In the genomic region with DNA sequence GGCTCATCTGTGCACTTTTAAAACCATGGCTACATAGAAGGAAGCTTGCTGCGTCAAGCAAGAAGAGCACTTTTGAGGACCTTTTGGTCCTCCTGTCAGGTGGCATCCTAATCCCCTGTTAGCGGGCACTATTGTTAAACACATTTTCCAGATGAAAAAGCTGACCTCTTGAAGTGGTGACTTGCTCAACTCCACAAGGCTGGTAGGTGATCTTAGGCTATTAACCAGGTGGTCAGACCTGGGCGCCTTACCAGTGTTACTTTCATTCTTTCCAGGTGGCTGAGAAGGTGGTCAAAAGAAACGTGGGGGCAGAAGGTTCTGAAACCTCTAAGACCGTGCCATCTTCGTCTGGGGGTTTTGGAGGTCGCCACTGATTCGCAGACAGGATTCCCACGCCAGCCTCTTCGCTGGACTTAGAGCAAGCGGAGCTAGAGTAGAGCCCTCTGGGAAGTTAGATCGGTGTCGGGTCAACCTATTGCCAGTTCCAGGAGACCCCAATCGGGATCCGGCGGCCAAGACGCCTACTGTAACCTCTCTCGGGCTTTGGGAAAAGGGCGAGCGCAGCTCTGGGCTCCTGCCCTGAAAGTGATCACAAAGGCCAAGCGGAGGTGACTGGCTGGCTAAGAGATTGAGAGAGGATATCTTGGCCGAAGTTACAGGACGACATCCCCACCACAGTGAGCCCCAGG, we compare ENCODE assay signal across 8 mouse cellular contexts. TPM values are rescaled to one million over a fixed set of nuclear protein-coding genes. Genes with fewer than 3 reads are reported as not detected.
A peak's percentile ranks its signal among the peaks of the same experiment; 100 is the strongest.
DNase-seq lines count a peak whose midpoint lies in the region; ATAC-seq and TF ChIP-seq lines count a peak whose summit lies in the region.

No protein-coding gene starts in this region.

- 5% methylated on average over 23 of the region's 23 CpGs for WGBS in heart, embryonic 12.5 days
- WGBS in forebrain, embryonic 12.5 days: 3% methylated on average over 23 of the region's 23 CpGs
- 8% methylated on average over 23 of the region's 23 CpGs for WGBS in liver, embryonic 15.5 days (ENCODE audit: insufficient replicate concordance)

- H3K4me3 ChIP-seq in heart, embryonic 12.5 days: peak overlapping the region; percentile 78
- peak overlapping the region; percentile 65 for H3K4me3 ChIP-seq in C2C12 (ENCODE audit: insufficient read depth, poor library complexity, severe bottlenecking)
- peak overlapping the region; percentile 54 for H3K4me3 ChIP-seq in forebrain, embryonic 12.5 days (replicated peaks)
- peak overlapping the region; percentile 72 for H3K4me3 ChIP-seq in liver, embryonic 15.5 days (replicated peaks)

- H3K79me3 ChIP-seq in C2C12 (ENCODE audit: low read depth): peaks cover 16% of the 10 kb centered on the region

- peak overlapping the region; percentile 90 for H3K9ac ChIP-seq in heart, embryonic 12.5 days
- peak overlapping the region; percentile 66 for H3K9ac ChIP-seq in forebrain, embryonic 12.5 days
- peak overlapping the region; percentile 75 for H3K9ac ChIP-seq in liver, embryonic 15.5 days

- H3K4me2 ChIP-seq in heart, embryonic 12.5 days: peak overlapping the region; percentile 86
- peak overlapping the region; percentile 88 for H3K4me2 ChIP-seq in forebrain, embryonic 12.5 days
- H3K4me2 ChIP-seq in liver, embryonic 15.5 days: peak overlapping the region; percentile 100

- DNase-seq in heart, adult 9 months (ENCODE audit: low spot score in 2 of 2): no peak
- DNase-seq in spleen, postnatal 14 days (ENCODE audit: low spot score in 2 of 2): no peak
- no peak for DNase-seq in adrenal gland, adult 2 months
- no peak for DNase-seq in adrenal gland, postnatal 25 days

- H3K79me2 ChIP-seq in C2C12 (ENCODE audit: control insufficient read depth, insufficient read depth): peaks cover 38% of the 10 kb centered on the region

- H3K27ac ChIP-seq in heart, embryonic 12.5 days (ENCODE audit: poor library complexity, severe bottlenecking): peak overlapping the region; percentile 90
- H3K27ac ChIP-seq in forebrain, embryonic 12.5 days: peak overlapping the region; percentile 70; the same call in 1 of the 2 replicates
- H3K27ac ChIP-seq in liver, embryonic 15.5 days (replicated peaks): peak overlapping the region; percentile 78

- H3K27me3 ChIP-seq in heart, embryonic 12.5 days (replicated peaks): no peaks in the 10 kb centered on the region
- no peaks in the 10 kb centered on the region for H3K27me3 ChIP-seq in C2C12 (ENCODE audit: control insufficient read depth, insufficient read depth, insufficient read length)
- H3K27me3 ChIP-seq in forebrain, embryonic 12.5 days: peaks cover 8% of the 10 kb centered on the region; the same call in 1 of the 2 replicates
- no peaks in the 10 kb centered on the region; the same call in 1 of the 2 replicates for H3K27me3 ChIP-seq in liver, embryonic 15.5 days

- peaks cover 41% of the 10 kb centered on the region for H3K4me1 ChIP-seq in heart, embryonic 12.5 days (replicated peaks)
- peaks cover 18% of the 10 kb centered on the region for H3K4me1 ChIP-seq in forebrain, embryonic 12.5 days
- peaks cover 39% of the 10 kb centered on the region for H3K4me1 ChIP-seq in liver, embryonic 15.5 days (replicated peaks)

- H3ac ChIP-seq in C2C12 (ENCODE audit: control insufficient read depth, insufficient read length, low read depth): peak overlapping the region; percentile 91

- H3K36me3 ChIP-seq in heart, embryonic 12.5 days: peaks cover 19% of the 10 kb centered on the region
- H3K36me3 ChIP-seq in C2C12 (ENCODE audit: control insufficient read depth, insufficient read depth): peaks cover 17% of the 10 kb centered on the region
- peaks cover 17% of the 10 kb centered on the region for H3K36me3 ChIP-seq in forebrain, embryonic 12.5 days (replicated peaks)
- H3K36me3 ChIP-seq in liver, embryonic 15.5 days (replicated peaks): no peaks in the 10 kb centered on the region; the same call in 1 of the 2 replicates

- no peak; the same call in 1 of the 2 replicates for ATAC-seq in heart, embryonic 12.5 days (ENCODE audit: insufficient number of reproducible peaks, low FRiP score)
- ATAC-seq in forebrain, embryonic 12.5 days (ENCODE audit: low FRiP score): no peak
- ATAC-seq in liver, embryonic 15.5 days (ENCODE audit: insufficient read depth): peak; percentile 7; the same call in 1 of the 2 replicates

- H3K9me3 ChIP-seq in heart, embryonic 12.5 days (replicated peaks): no peaks in the 10 kb centered on the region
- H3K9me3 ChIP-seq in forebrain, embryonic 12.5 days: no peaks in the 10 kb centered on the region
- no peaks in the 10 kb centered on the region for H3K9me3 ChIP-seq in liver, embryonic 15.5 days (replicated peaks)

- TF ChIP-seq CTCF in C2C12 (IDR thresholded peaks at IDR 0.05; ENCODE audit: control insufficient read depth, insufficient read depth, insufficient read length): no peak

TF ChIP-seq in C2C12, 6 proteins besides CTCF, POLR2A, EP300 and RAD21:
- TF ChIP-seq USF1 (IDR thresholded peaks at IDR 0.05; ENCODE audit: low read depth) (no peak), MAX (IDR thresholded peaks at IDR 0.05) (no peak), FOSL1 (IDR thresholded peaks at IDR 0.05; ENCODE audit: insufficient read depth, low read length, poor library complexity, severe bottlenecking) (no peak), CEBPB (IDR thresholded peaks at IDR 0.05; ENCODE audit: low read depth) (no peak), MYOG (IDR thresholded peaks at IDR 0.05; ENCODE audit: control insufficient read depth, extremely low read depth, insufficient read length) (no peak), MYOD1 (IDR thresholded peaks at IDR 0.05; ENCODE audit: control insufficient read depth, insufficient read length, low read depth) (no peak)

RNA-seq across cellular contexts. Expression of gene Avpi1, which starts 0.7 kb away (rescaled TPM):
- 26.2 and 26.4 TPM in 2 replicates for polyA plus RNA-seq in heart, embryonic 12.5 days (2016; fragmentation: Nextera tagmentation; extraction: Ambion mirVana)
- polyA plus RNA-seq in C2C12 (2012; fragmentation: generic; extraction: Trizol): 92.7 TPM
- 10.4 and 10.5 TPM in 2 replicates for polyA plus RNA-seq in forebrain, embryonic 12.5 days (2016; fragmentation: Nextera tagmentation; extraction: Ambion mirVana)
- polyA plus RNA-seq in liver, embryonic 15.5 days (2015; fragmentation: Nextera tagmentation; extraction: Ambion mirVana): 19.9 and 25.0 TPM in 2 replicates
- 100 to 1,000 TPM in 1 of 2 experiments, 10 to 100 TPM in 1; 78.6 to 101 TPM for total RNA-seq in adrenal gland, adult 2 months (2021)
- polyA plus RNA-seq in adrenal gland, adult 2 months (2012; rRNA removed): 82.3 and 112 TPM in 2 replicates
- 74.4 and 98.1 TPM in 2 replicates for total RNA-seq in adrenal gland, postnatal 25 days (2021)

RNA-seq across cellular contexts. Expression of gene Marveld1, which starts 19.0 kb away (rescaled TPM):
- polyA plus RNA-seq in heart, embryonic 12.5 days (2016; fragmentation: Nextera tagmentation; extraction: Ambion mirVana): 16.1 and 19.9 TPM in 2 replicates
- 33.0 TPM for polyA plus RNA-seq in C2C12 (2012; fragmentation: generic; extraction: Trizol)
- polyA plus RNA-seq in forebrain, embryonic 12.5 days (2016; fragmentation: Nextera tagmentation; extraction: Ambion mirVana): 3.5 and 4.2 TPM in 2 replicates
- 3.2 and 4.7 TPM in 2 replicates for polyA plus RNA-seq in liver, embryonic 15.5 days (2015; fragmentation: Nextera tagmentation; extraction: Ambion mirVana)
- total RNA-seq in adrenal gland, adult 2 months (2021): 10 to 100 TPM; 30.0 to 56.7 TPM
- 76.2 and 87.1 TPM in 2 replicates for polyA plus RNA-seq in adrenal gland, adult 2 months (2012; rRNA removed)
- 40.4 and 45.0 TPM in 2 replicates for total RNA-seq in adrenal gland, postnatal 25 days (2021)

RNA-seq across cellular contexts. Expression of gene Zfyve27, which starts 35.6 kb away (rescaled TPM):
- 27.2 and 27.7 TPM in 2 replicates for polyA plus RNA-seq in heart, embryonic 12.5 days (2016; fragmentation: Nextera tagmentation; extraction: Ambion mirVana)
- 11.3 TPM for polyA plus RNA-seq in C2C12 (2012; fragmentation: generic; extraction: Trizol)
- polyA plus RNA-seq in forebrain, embryonic 12.5 days (2016; fragmentation: Nextera tagmentation; extraction: Ambion mirVana): 42.9 and 47.3 TPM in 2 replicates
- 8.8 and 10.1 TPM in 2 replicates for polyA plus RNA-seq in liver, embryonic 15.5 days (2015; fragmentation: Nextera tagmentation; extraction: Ambion mirVana)
- total RNA-seq in adrenal gland, adult 2 months (2021): 10 to 100 TPM; 43.6 to 47.9 TPM
- 37.6 and 49.2 TPM in 2 replicates for polyA plus RNA-seq in adrenal gland, adult 2 months (2012; rRNA removed)
- 51.8 and 73.5 TPM in 2 replicates for total RNA-seq in adrenal gland, postnatal 25 days (2021)

RNA-seq across cellular contexts. Expression of gene Pi4k2a, which starts 37.9 kb away (rescaled TPM):
- 22.0 TPM in 2 replicates for polyA plus RNA-seq in heart, embryonic 12.5 days (2016; fragmentation: Nextera tagmentation; extraction: Ambion mirVana)
- polyA plus RNA-seq in C2C12 (2012; fragmentation: generic; extraction: Trizol): 18.7 TPM
- polyA plus RNA-seq in forebrain, embryonic 12.5 days (2016; fragmentation: Nextera tagmentation; extraction: Ambion mirVana): 31.0 and 32.0 TPM in 2 replicates
- 10.5 and 11.1 TPM in 2 replicates for polyA plus RNA-seq in liver, embryonic 15.5 days (2015; fragmentation: Nextera tagmentation; extraction: Ambion mirVana)
- total RNA-seq in adrenal gland, adult 2 months (2021): 10 to 100 TPM; 62.3 to 69.9 TPM
- polyA plus RNA-seq in adrenal gland, adult 2 months (2012; rRNA removed): 43.7 and 44.5 TPM in 2 replicates
- 58.2 and 62.4 TPM in 2 replicates for total RNA-seq in adrenal gland, postnatal 25 days (2021)

RNA-seq across cellular contexts. Expression of gene Morn4, which starts 42.0 kb away (rescaled TPM):
- polyA plus RNA-seq in heart, embryonic 12.5 days (2016; fragmentation: Nextera tagmentation; extraction: Ambion mirVana): 15.2 and 17.1 TPM in 2 replicates
- polyA plus RNA-seq in C2C12 (2012; fragmentation: generic; extraction: Trizol): 16.5 TPM
- polyA plus RNA-seq in forebrain, embryonic 12.5 days (2016; fragmentation: Nextera tagmentation; extraction: Ambion mirVana): 73.4 and 75.1 TPM in 2 replicates
- 1.4 TPM in 2 replicates for polyA plus RNA-seq in liver, embryonic 15.5 days (2015; fragmentation: Nextera tagmentation; extraction: Ambion mirVana)
- 10 to 100 TPM in 1 of 2 experiments, 1 to 10 TPM in 1; 7.5 to 15.5 TPM for total RNA-seq in adrenal gland, adult 2 months (2021)
- polyA plus RNA-seq in adrenal gland, adult 2 months (2012; rRNA removed): 10.6 and 13.0 TPM in 2 replicates
- 6.6 and 10.1 TPM in 2 replicates for total RNA-seq in adrenal gland, postnatal 25 days (2021)
